12 mouse cellular contexts compared by ENCODE assay signal in the genomic region with DNA sequence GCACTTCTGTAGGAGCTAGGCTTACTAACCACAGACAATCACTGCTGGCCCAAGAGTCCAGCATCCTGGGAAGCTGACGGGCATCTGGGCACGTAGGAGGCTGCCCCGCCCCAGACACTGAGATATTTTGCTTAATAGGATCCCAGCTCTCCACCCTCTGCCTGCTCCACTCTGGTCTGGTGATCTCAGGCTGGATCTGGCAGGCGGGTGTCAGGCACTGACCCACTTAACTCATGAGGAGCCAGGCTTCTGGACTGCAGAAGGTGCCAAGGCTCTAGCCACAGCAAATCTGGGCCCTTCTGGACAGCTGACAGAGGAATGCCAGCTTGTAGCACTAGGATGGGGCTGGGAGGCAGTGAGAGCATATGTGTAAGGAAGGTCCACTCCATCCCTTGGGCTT. TPM values are rescaled to one million over a fixed set of nuclear protein-coding genes. Genes with fewer than 3 reads are reported as not detected.
DNase-seq lines count a peak whose midpoint lies in the region; ATAC-seq and TF ChIP-seq lines count a peak whose summit lies in the region.
"Had no signal": no experiment of that assay in that cellular context is flagged by ENCODE, and none has a peak within 500 bp of the region (broad histone marks: within the 10 kb centered on the region; RNA-seq: fewer than 3 reads in every experiment).

No protein-coding gene starts in this region.

- ATAC-seq in limb, embryonic 15.5 days (ENCODE audit: insufficient number of reproducible peaks, low FRiP score, low TSS enrichment, low read depth), result no peak
- ATAC-seq in granulocyte monocyte progenitor cell, adult 5-6 weeks (replicated peaks; ENCODE audit: poor library complexity, severe bottlenecking), result no peak

- H3K27me3 ChIP-seq in heart, adult 2 months (ENCODE audit: control insufficient read depth, insufficient read depth, low read length), result no peaks in the 10 kb centered on the region
- H3K27me3 ChIP-seq in limb, embryonic 15.5 days, result no peaks in the 10 kb centered on the region
- H3K27me3 ChIP-seq in limb, embryonic 10.5 days (ENCODE audit: low read depth, poor library complexity, severe bottlenecking), result no peaks in the 10 kb centered on the region
- H3K27me3 ChIP-seq: neural tube, embryonic 13.5 days had no signal

- H3K9me3 ChIP-seq in limb, embryonic 15.5 days, result no peaks in the 10 kb centered on the region
- H3K9me3 ChIP-seq in limb, embryonic 10.5 days (replicated peaks), result no peaks in the 10 kb centered on the region
- H3K9me3 ChIP-seq: neural tube, embryonic 13.5 days had no signal

- H3K27ac ChIP-seq in heart, adult 2 months, result peak overlapping the region; percentile 1; the same call in 1 of the 2 replicates
- H3K27ac ChIP-seq in limb, embryonic 15.5 days, result 0 out of 2 replicates have a peak overlapping the region, but pooled peaks have one; percentile 59
- H3K27ac ChIP-seq in limb, embryonic 10.5 days, result no peak overlapping the region
- H3K27ac ChIP-seq: neural tube, embryonic 13.5 days had no signal

- TF ChIP-seq CTCF in heart, adult 2 months (IDR thresholded peaks at IDR 0.05), result no peak

- intact Hi-C loops in heart, adult 2 months (cut with DNase I), result no loop called here
- intact Hi-C loops in heart, postnatal 36 days (cut with DNase I), result no loop called here

- H3K36me3 ChIP-seq in heart, adult 2 months (ENCODE audit: control insufficient read depth, insufficient read depth, low read length), result peaks cover 5% of the 10 kb centered on the region
- H3K36me3 ChIP-seq in limb, embryonic 15.5 days, result peaks cover 69% of the 10 kb centered on the region
- peaks cover 99% of the 10 kb centered on the region for H3K36me3 ChIP-seq in limb, embryonic 10.5 days

- H3K9ac ChIP-seq in heart, adult 2 months (ENCODE audit: low read depth, low read length), result 0 out of 2 replicates have a peak overlapping the region, but pooled peaks have one; percentile 10
- no peak overlapping the region for H3K9ac ChIP-seq in limb, embryonic 15.5 days
- H3K9ac ChIP-seq: neural tube, embryonic 13.5 days had no signal

- 51% methylated on average over 4 of the region's 4 CpGs for WGBS in heart, adult 2 months
- WGBS in limb, embryonic 15.5 days, result 74% methylated on average over 4 of the region's 4 CpGs
- WGBS in limb, embryonic 10.5 days, result 88% methylated on average over 4 of the region's 4 CpGs

- TF ChIP-seq EP300 in heart, adult 2 months (IDR thresholded peaks at IDR 0.05; ENCODE audit: insufficient read depth, low read depth, low read length), result no peak

- no peak overlapping the region for H3K4me3 ChIP-seq in heart, adult 2 months
- H3K4me3 ChIP-seq in limb, embryonic 15.5 days, result no peak overlapping the region
- H3K4me3 ChIP-seq in limb, embryonic 10.5 days, result no peak overlapping the region
- H3K4me3 ChIP-seq: neural tube, embryonic 13.5 days had no signal

- TF ChIP-seq POLR2A in heart, adult 2 months (IDR thresholded peaks at IDR 0.05; ENCODE audit: insufficient read depth, low read depth, low read length), result no peak

- peaks cover 26% of the 10 kb centered on the region for H3K4me1 ChIP-seq in heart, adult 2 months (ENCODE audit: control insufficient read depth, insufficient read depth, low read length)
- H3K4me1 ChIP-seq in limb, embryonic 15.5 days, result peaks cover 41% of the 10 kb centered on the region
- peaks cover 14% of the 10 kb centered on the region for H3K4me1 ChIP-seq in limb, embryonic 10.5 days

- no peak overlapping the region for H3K4me2 ChIP-seq in limb, embryonic 15.5 days
- H3K4me2 ChIP-seq: neural tube, embryonic 13.5 days had no signal

- peak in 1 of 2 experiments; percentile 66 for DNase-seq in heart, adult 2 months
- no peak for DNase-seq in heart, postnatal 36 days
- DNase-seq in limb, embryonic 10.5 days (ENCODE audit: low spot score), result no peak
- DNase-seq in cerebellum, adult 11 months, result peak; percentile 87
- DNase-seq in fibroblast of lung, adult 2 months (ENCODE audit: low read depth), result peak; percentile 53
- DNase-seq in layer of hippocampus, adult 11-12 months (ENCODE audit: low spot score), result no peak
- DNase-seq: gastrocnemius, postnatal 10 days; right cerebral cortex, postnatal 4 days; thymus, adult 18-20 months had no signal

- peaks cover 8% of the 10 kb centered on the region for H3K79me2 ChIP-seq in heart, adult 2 months (replicated peaks; ENCODE audit: control insufficient read depth, insufficient read depth, low read length)

RNA-seq across cellular contexts. Expression of a gene that starts 7.7 kb away (rescaled TPM):
- total RNA-seq in heart, adult 2 months (2021), result 10 to 100 TPM; 64.8 to 82.1 TPM
- 55.9 and 62.6 TPM in 2 replicates for polyA plus RNA-seq in heart, adult 2 months (2012; rRNA removed)
- 10 to 100 TPM; 85.6 to 94.0 TPM for total RNA-seq in heart, postnatal 36 days (2021)
- 15.2 and 17.6 TPM in 2 replicates for polyA plus RNA-seq in limb, embryonic 15.5 days (2015; fragmentation: Nextera tagmentation; extraction: Ambion mirVana)
- polyA plus RNA-seq in limb, embryonic 10.5 days (2016; fragmentation: Nextera tagmentation; extraction: Ambion mirVana), result 27.5 and 32.2 TPM in 2 replicates
- 17.2 and 27.2 TPM in 2 replicates for total RNA-seq in granulocyte monocyte progenitor cell, adult 5-6 weeks (2014; fragmentation: Nextera tagmentation)
- 1.4 and 2.6 TPM in 2 replicates for total RNA-seq in granulocyte monocyte progenitor cell, adult 5-6 weeks (2017)

RNA-seq across cellular contexts. Expression of a gene that starts 21.7 kb away (rescaled TPM):
- total RNA-seq in heart, adult 2 months (2021), result 10 to 100 TPM; 19.1 to 21.3 TPM
- polyA plus RNA-seq in heart, adult 2 months (2012; rRNA removed), result 15.8 and 16.2 TPM in 2 replicates
- 10 to 100 TPM; 18.8 to 21.9 TPM for total RNA-seq in heart, postnatal 36 days (2021)
- polyA plus RNA-seq in limb, embryonic 15.5 days (2015; fragmentation: Nextera tagmentation; extraction: Ambion mirVana), result 33.1 and 36.3 TPM in 2 replicates
- 44.2 and 58.7 TPM in 2 replicates for polyA plus RNA-seq in limb, embryonic 10.5 days (2016; fragmentation: Nextera tagmentation; extraction: Ambion mirVana)
- total RNA-seq in granulocyte monocyte progenitor cell, adult 5-6 weeks (2014; fragmentation: Nextera tagmentation), result 41.6 and 45.0 TPM in 2 replicates
- total RNA-seq in granulocyte monocyte progenitor cell, adult 5-6 weeks (2017), result 77.9 and 80.0 TPM in 2 replicates

RNA-seq across cellular contexts. Expression of a gene that starts 31.7 kb away (rescaled TPM):
- total RNA-seq in heart, adult 2 months (2021), result 10 to 100 TPM; 31.4 to 32.6 TPM
- polyA plus RNA-seq in heart, adult 2 months (2012; rRNA removed), result 18.4 and 21.0 TPM in 2 replicates
- total RNA-seq in heart, postnatal 36 days (2021), result 10 to 100 TPM; 30.0 to 38.4 TPM
- 39.1 and 44.4 TPM in 2 replicates for polyA plus RNA-seq in limb, embryonic 15.5 days (2015; fragmentation: Nextera tagmentation; extraction: Ambion mirVana)
- 60.8 and 64.0 TPM in 2 replicates for polyA plus RNA-seq in limb, embryonic 10.5 days (2016; fragmentation: Nextera tagmentation; extraction: Ambion mirVana)
- total RNA-seq in granulocyte monocyte progenitor cell, adult 5-6 weeks (2014; fragmentation: Nextera tagmentation), result 127 and 160 TPM in 2 replicates
- 35.5 and 68.1 TPM in 2 replicates for total RNA-seq in granulocyte monocyte progenitor cell, adult 5-6 weeks (2017)

RNA-seq across cellular contexts. Expression of a gene that starts 37.4 kb away (rescaled TPM):
- 10 to 100 TPM; 18.5 to 18.7 TPM for total RNA-seq in heart, adult 2 months (2021)
- 14.8 and 17.7 TPM in 2 replicates for polyA plus RNA-seq in heart, adult 2 months (2012; rRNA removed)
- 10 to 100 TPM; 18.2 to 20.7 TPM for total RNA-seq in heart, postnatal 36 days (2021)
- 24.6 and 25.9 TPM in 2 replicates for polyA plus RNA-seq in limb, embryonic 15.5 days (2015; fragmentation: Nextera tagmentation; extraction: Ambion mirVana)
- polyA plus RNA-seq in limb, embryonic 10.5 days (2016; fragmentation: Nextera tagmentation; extraction: Ambion mirVana), result 27.3 and 33.6 TPM in 2 replicates
- 68.2 and 80.1 TPM in 2 replicates for total RNA-seq in granulocyte monocyte progenitor cell, adult 5-6 weeks (2014; fragmentation: Nextera tagmentation)
- 63.6 and 77.4 TPM in 2 replicates for total RNA-seq in granulocyte monocyte progenitor cell, adult 5-6 weeks (2017)

RNA-seq across cellular contexts. Expression of a gene that starts 37.6 kb away (rescaled TPM):
- 1 to 10 TPM; 2.6 to 3.1 TPM for total RNA-seq in heart, adult 2 months (2021)
- polyA plus RNA-seq in heart, adult 2 months (2012; rRNA removed), result 3.4 and 5.5 TPM in 2 replicates
- total RNA-seq in heart, postnatal 36 days (2021), result 1 to 10 TPM; 3.3 to 3.4 TPM
- 20.0 and 20.7 TPM in 2 replicates for polyA plus RNA-seq in limb, embryonic 15.5 days (2015; fragmentation: Nextera tagmentation; extraction: Ambion mirVana)
- polyA plus RNA-seq in limb, embryonic 10.5 days (2016; fragmentation: Nextera tagmentation; extraction: Ambion mirVana), result 40.8 and 45.1 TPM in 2 replicates
- total RNA-seq in granulocyte monocyte progenitor cell, adult 5-6 weeks (2014; fragmentation: Nextera tagmentation), result 29.3 and 32.6 TPM in 2 replicates
- total RNA-seq in granulocyte monocyte progenitor cell, adult 5-6 weeks (2017), result 22.6 and 39.0 TPM in 2 replicates

Comparison
In these comparisons a context has a peak if more than half of its experiments do, and no peak if none do; other contexts are left out.
1. DNase-seq: peak in cerebellum, adult 11 months (single experiment) and fibroblast of lung, adult 2 months (single experiment); none in heart, postnatal 36 days (0 of 2), limb, embryonic 10.5 days (single experiment) and layer of hippocampus, adult 11-12 months (single experiment).